ENCODE assay signal across 18 mouse cellular contexts in genomic region chr13:102087766-102088165, GRCm38 (mm10).
"Had no signal": no experiment of that assay in that cellular context is flagged by ENCODE, and none has a peak within 500 bp of the region (broad histone marks: within the 10 kb centered on the region; RNA-seq: fewer than 3 reads in every experiment).

No protein-coding gene starts in this region.

- DNase-seq: kidney, adult 18-20 months; kidney, adult 9 months; kidney, postnatal 25 days; layer of hippocampus, adult 9-11 months; liver; lung, postnatal 10 days; midbrain, embryonic 14.5 days had no signal

- H3K4me2 ChIP-seq: limb, embryonic 13.5 days; liver, embryonic 12.5 days; liver, embryonic 15.5 days; lung, embryonic 15.5 days; midbrain, embryonic 11.5 days had no signal

- H3K36me3 ChIP-seq: limb, embryonic 10.5 days; limb, embryonic 13.5 days; liver, embryonic 12.5 days; liver, embryonic 15.5 days; lung, embryonic 15.5 days had no signal

- ATAC-seq: intestine, embryonic 16.5 days; liver, embryonic 12.5 days had no signal

- H3K27me3 ChIP-seq: limb, embryonic 13.5 days; liver, embryonic 12.5 days; liver, embryonic 15.5 days; lung, embryonic 15.5 days; megakaryocyte, embryonic 14.5 days had no signal

- H3K9me3 ChIP-seq: limb, embryonic 10.5 days; limb, embryonic 13.5 days; liver, embryonic 12.5 days; liver, embryonic 15.5 days; lung, embryonic 15.5 days; megakaryocyte, embryonic 14.5 days had no signal

- H3K27ac ChIP-seq: kidney, postnatal 0 days; layer of hippocampus, adult 2 months; limb, embryonic 10.5 days; limb, embryonic 13.5 days; liver, embryonic 12.5 days; liver, embryonic 15.5 days; lung, embryonic 15.5 days; stomach, postnatal 0 days had no signal

- H3K9ac ChIP-seq: limb, embryonic 13.5 days; liver, embryonic 12.5 days; liver, embryonic 15.5 days; lung, embryonic 15.5 days had no signal

- H3K4me3 ChIP-seq: layer of hippocampus, adult 2 months; limb, embryonic 10.5 days; limb, embryonic 13.5 days; liver, embryonic 12.5 days; liver, embryonic 15.5 days; lung, embryonic 15.5 days; megakaryocyte, embryonic 14.5 days had no signal

- H3K4me1 ChIP-seq: limb, embryonic 13.5 days; liver, embryonic 12.5 days; liver, embryonic 15.5 days; lung, embryonic 15.5 days had no signal
